Mouse (Mus musculus): ENCODE data around the gene Tns2.

GRCm38 (mm10) chr15:102163900-102164693 is 63.9 kb downstream of the Tns2 start:
- no peak for TF ChIP-seq CTCF (IDR thresholded peaks at IDR 0.05; ENCODE audit: control insufficient read depth, insufficient read depth, low read length)
- no peak for TF ChIP-seq POLR2A (IDR thresholded peaks at IDR 0.05; ENCODE audit: borderline replicate concordance, control insufficient read depth, low read depth, low read length)

Measured in bone marrow, adult 2 months (tissue).